Comparison of ENCODE assay signal across 18 mouse cellular contexts in the genomic region with DNA sequence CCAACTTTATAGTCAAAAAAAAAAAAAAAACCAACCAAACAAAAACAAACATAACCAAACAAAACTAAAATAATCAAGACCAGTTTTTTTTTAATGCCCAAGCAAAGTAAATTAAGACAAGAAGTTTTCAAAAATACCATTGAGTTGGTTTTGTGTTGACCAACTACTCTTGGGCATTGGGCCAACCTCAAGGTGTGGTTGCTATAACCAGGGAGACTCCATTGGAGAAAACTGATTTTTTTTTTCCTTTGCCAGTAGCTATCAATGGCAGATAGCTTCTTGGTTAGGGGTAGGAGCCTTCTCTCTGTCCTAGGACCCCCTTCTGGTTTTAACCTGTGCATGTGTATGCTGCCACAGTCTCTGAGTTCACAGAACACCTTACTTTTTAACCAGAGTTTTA.
DNase-seq lines count a peak whose midpoint lies in the region; TF ChIP-seq lines count a peak whose summit lies in the region.
"Had no signal": no experiment of that assay in that cellular context is flagged by ENCODE, and none has a peak within 500 bp of the region (broad histone marks: within the 10 kb centered on the region; RNA-seq: fewer than 3 reads in every experiment).

No protein-coding gene starts in this region.

- H3K4me1 ChIP-seq in cerebellum, adult 2 months (ENCODE audit: control insufficient read depth, insufficient read depth, low read length) = peaks cover 26% of the 10 kb centered on the region
- H3K4me1 ChIP-seq: embryonic facial prominence, embryonic 13.5 days; embryonic facial prominence, embryonic 15.5 days had no signal

- H3K27ac ChIP-seq in cerebellum, adult 2 months (ENCODE audit: insufficient read depth, low read length) = peak overlapping the region; percentile 85
- H3K27ac ChIP-seq in left cerebral cortex, adult 2 months = peak overlapping the region; percentile 69
- H3K27ac ChIP-seq: embryonic facial prominence, embryonic 13.5 days; embryonic facial prominence, embryonic 15.5 days; forebrain, embryonic 10.5 days; forebrain, embryonic 12.5 days had no signal

- DNase-seq in cerebellum, adult 2 months = no peak
- no peak for DNase-seq in cerebellum, adult 11-12 months
- peak; percentile 32 to 51 for DNase-seq in cerebellum, postnatal 10 days
- no peak for DNase-seq in cerebellum, adult 9-10 months
- no peak for DNase-seq in left cerebral cortex, adult 2 months (ENCODE audit: extremely low spot score in 1 of 2, low spot score in 2 of 2)
- no peak for DNase-seq in left cerebral cortex, postnatal 4 days
- DNase-seq: adrenal gland, adult 8-10 months; adrenal gland, postnatal 14 days; adrenal gland, postnatal 36 days; B cell, adult 2 months; embryo, embryonic 11 days had no signal

- TF ChIP-seq POLR2A in cerebellum, adult 2 months (IDR thresholded peaks at IDR 0.05; ENCODE audit: borderline replicate concordance, insufficient read depth, low read length) = no peak

- intact Hi-C loops in left cerebral cortex, adult 2 months (cut with DNase I) = no loop called here
- intact Hi-C loops in left cerebral cortex, postnatal 4 days (cut with DNase I) = no loop called here

- no peak overlapping the region for H3K4me3 ChIP-seq in cerebellum, adult 2 months (replicated peaks; ENCODE audit: insufficient read depth, low read depth, low read length)
- no peak overlapping the region for H3K4me3 ChIP-seq in left cerebral cortex, adult 2 months
- H3K4me3 ChIP-seq: embryonic facial prominence, embryonic 13.5 days; embryonic facial prominence, embryonic 15.5 days; erythroblast, embryonic 14.5 days; forebrain, embryonic 10.5 days; forebrain, embryonic 12.5 days had no signal

- H3K27me3 ChIP-seq in cerebellum, adult 2 months (ENCODE audit: control insufficient read depth, insufficient read depth, low read length) = no peaks in the 10 kb centered on the region
- H3K27me3 ChIP-seq: CH12.LX; embryonic facial prominence, embryonic 15.5 days; forebrain, embryonic 12.5 days; Patski had no signal

- TF ChIP-seq CTCF in cerebellum, adult 2 months (IDR thresholded peaks at IDR 0.05; ENCODE audit: borderline replicate concordance, insufficient read depth, low read depth, low read length) = no peak
- no peak for TF ChIP-seq CTCF in left cerebral cortex, adult 2 months (IDR thresholded peaks at IDR 0.05)

Comparison
In these comparisons a context has a peak if more than half of its experiments do, and no peak if none do; other contexts are left out.
1. DNase-seq: peak in cerebellum, postnatal 10 days (2 of 2); none in cerebellum, adult 2 months (0 of 2), cerebellum, adult 11-12 months (single experiment), cerebellum, adult 9-10 months (single experiment), left cerebral cortex, adult 2 months (0 of 2) and left cerebral cortex, postnatal 4 days (single experiment).